Mouse (Mus musculus): ENCODE results near the gene Lfng. TPM values are rescaled to one million over a fixed set of nuclear protein-coding genes. Genes with fewer than 3 reads are reported as not detected.

The Lfng gene
- 10 to 100 TPM in 1 of 2 experiments, 1 to 10 TPM in 1; 9.5 to 14.5 TPM for total RNA-seq (2021)
- 59.0 and 60.2 TPM in 2 replicates for polyA plus RNA-seq (2012; rRNA removed)
- long read RNA-seq, transcript Lfng-201 (8 exons, 2,305 nt): major isoform, 13 of 15 reads
- long read RNA-seq, partial matches to known transcripts: 0 of 15 reads
- long read RNA-seq, other reads (novel, unspliced or antisense): 2 of 15 reads

- peak; percentile 95 for DNase-seq
Observed at GRCm38 (mm10) chr5:140607001-140607835, at the start of gene Lfng. Lfng (plus strand) TSS chr5:140607320.

GRCm38 (mm10) chr5:140562601-140563000 lies 44.5 kb upstream of the Lfng start:
- DNase-seq: no peak

GRCm38 (mm10) chr5:140564896-140565295 lies 42.2 kb upstream of the Lfng start, which contains the start of gene Grifin:
Grifin (minus strand) TSS chr5:140565071.
- DNase-seq: no peak

- peak; percentile 25 for DNase-seq
Observed at GRCm38 (mm10) chr5:140565451-140565850, 41.7 kb upstream of the Lfng start.

GRCm38 (mm10) chr5:140565856-140566255 lies 41.3 kb upstream of the Lfng start:
- DNase-seq: peak; percentile 76

GRCm38 (mm10) chr5:140566271-140566670 lies 40.8 kb upstream of the Lfng start:
- no peak for DNase-seq

GRCm38 (mm10) chr5:140567321-140567720 lies 39.8 kb upstream of the Lfng start:
- DNase-seq: peak; percentile 71

- no peak for DNase-seq
Observed at GRCm38 (mm10) chr5:140567751-140568150, 39.4 kb upstream of the Lfng start.

GRCm38 (mm10) chr5:140568321-140568970 lies 38.7 kb upstream of the Lfng start:
- DNase-seq: peak; percentile 69

GRCm38 (mm10) chr5:140569032-140569595 lies 38.0 kb upstream of the Lfng start:
- DNase-seq: no peak

- no peak for DNase-seq
Observed at GRCm38 (mm10) chr5:140570223-140570870, 36.8 kb upstream of the Lfng start.

- no peak for DNase-seq
Observed at GRCm38 (mm10) chr5:140571201-140571600, 35.9 kb upstream of the Lfng start.

- peak; percentile 64 for DNase-seq
Observed at GRCm38 (mm10) chr5:140571673-140572072, 35.4 kb upstream of the Lfng start.

GRCm38 (mm10) chr5:140572611-140573010 lies 34.5 kb upstream of the Lfng start:
- DNase-seq: peak; percentile 50

GRCm38 (mm10) chr5:140575381-140575866 lies 31.7 kb upstream of the Lfng start:
- peak; percentile 56 for DNase-seq

GRCm38 (mm10) chr5:140579221-140579620 lies 27.9 kb upstream of the Lfng start:
- no peak for DNase-seq

GRCm38 (mm10) chr5:140579771-140580170 lies 27.3 kb upstream of the Lfng start:
- DNase-seq: no peak

- DNase-seq: no peak
Observed at GRCm38 (mm10) chr5:140581569-140581968, 25.6 kb upstream of the Lfng start.

- DNase-seq: no peak
Observed at GRCm38 (mm10) chr5:140582995-140583731, 24.0 kb upstream of the Lfng start.

- DNase-seq: no peak
Observed at GRCm38 (mm10) chr5:140583732-140584368, 23.3 kb upstream of the Lfng start.

Measured in adrenal gland, adult 2 months (tissue).